Mouse (Mus musculus): Measurements from ENCODE around the gene Ppp1r11. TPM values are rescaled to one million over a fixed set of nuclear protein-coding genes. Genes with fewer than 3 reads are reported as not detected.

Gene Ppp1r11
- polyA plus RNA-seq, 1 experiment = 184 TPM

DNA sequence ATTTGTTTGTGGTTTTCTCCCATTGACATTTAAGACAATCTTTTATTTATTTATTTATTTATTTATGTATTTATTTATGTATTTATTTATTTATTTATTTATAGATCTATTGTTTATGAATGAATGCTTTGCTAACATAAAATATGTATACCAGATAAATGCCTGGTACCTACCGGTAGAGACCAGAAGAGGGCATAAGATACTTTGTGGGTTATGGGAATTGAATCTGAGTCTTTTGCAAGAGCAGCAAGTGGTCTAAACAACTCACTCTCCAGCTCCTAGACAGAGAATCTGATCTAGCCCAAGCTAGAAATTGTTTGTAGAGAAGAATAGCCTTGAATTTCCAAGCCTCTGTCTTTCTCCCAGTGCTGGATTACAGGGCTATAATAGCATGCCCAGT is 50.9 kb downstream of the Ppp1r11 start:
- no peak for TF ChIP-seq POLR2A (IDR thresholded peaks at IDR 0.05; ENCODE audit: extremely low read depth, insufficient read depth, low read length)
- no peak for TF ChIP-seq CTCF (IDR thresholded peaks at IDR 0.05; ENCODE audit: extremely low read depth, insufficient read depth, low read length)
- no peak overlapping the region for H3K27ac ChIP-seq (ENCODE audit: insufficient read depth, low read length)
- no peak overlapping the region for H3K4me3 ChIP-seq (ENCODE audit: insufficient read depth, low read length)
- peaks cover 2% of the 10 kb centered on the region; the same call in 1 of the 2 replicates for H3K4me1 ChIP-seq (ENCODE audit: control insufficient read depth, insufficient read depth, low read length)

DNA sequence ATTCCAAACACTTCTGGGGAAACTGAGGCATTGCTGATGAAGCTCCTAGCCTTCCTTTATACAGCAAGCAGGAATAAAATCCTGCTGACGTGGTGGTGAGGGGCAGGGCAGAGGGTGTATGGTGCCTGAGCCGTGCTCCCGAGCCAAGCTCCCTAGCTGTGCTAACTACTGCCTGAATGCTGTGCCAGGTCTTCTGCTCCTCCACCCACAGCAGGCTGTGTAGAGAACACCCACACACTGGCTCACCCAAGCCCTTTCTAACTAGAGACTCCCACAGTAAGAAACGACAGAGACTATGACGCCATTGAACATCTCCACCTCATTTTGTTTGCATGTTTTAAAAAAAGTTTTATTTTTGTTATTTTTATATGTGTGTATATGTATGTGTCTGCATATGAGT is 51.5 kb downstream of the Ppp1r11 start:
- no peak overlapping the region for H3K4me3 ChIP-seq (ENCODE audit: insufficient read depth, low read length)
- TF ChIP-seq POLR2A (IDR thresholded peaks at IDR 0.05; ENCODE audit: extremely low read depth, insufficient read depth, low read length) (no peak), CTCF (IDR thresholded peaks at IDR 0.05; ENCODE audit: extremely low read depth, insufficient read depth, low read length) (no peak)
- no peak overlapping the region for H3K27ac ChIP-seq (ENCODE audit: insufficient read depth, low read length)
- H3K4me1 ChIP-seq (ENCODE audit: control insufficient read depth, insufficient read depth, low read length) = peaks cover 2% of the 10 kb centered on the region; the same call in 1 of the 2 replicates

DNA sequence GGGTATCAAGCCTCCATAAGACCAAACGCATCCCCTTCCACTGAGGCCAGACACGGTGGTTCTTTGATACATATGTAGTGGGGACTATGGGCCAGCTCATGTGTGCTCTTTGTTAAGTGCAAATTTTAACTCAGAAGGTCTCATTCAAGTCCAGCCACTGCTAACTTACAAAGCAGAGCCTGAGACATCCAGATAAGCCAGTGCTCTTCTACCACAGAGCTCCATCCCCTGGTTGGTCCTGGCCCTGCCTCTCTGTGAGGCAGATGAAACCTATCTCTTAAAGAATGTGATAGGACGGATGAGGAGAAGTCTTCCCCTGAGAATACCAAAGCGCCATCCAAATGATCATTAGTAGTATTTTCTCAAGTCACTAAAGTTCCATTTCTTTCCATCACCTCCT is 52.2 kb downstream of the Ppp1r11 start:
- TF ChIP-seq CTCF (IDR thresholded peaks at IDR 0.05; ENCODE audit: extremely low read depth, insufficient read depth, low read length) (no peak), POLR2A (IDR thresholded peaks at IDR 0.05; ENCODE audit: extremely low read depth, insufficient read depth, low read length) (no peak)
- no peak overlapping the region for H3K4me3 ChIP-seq (ENCODE audit: insufficient read depth, low read length)
- H3K27ac ChIP-seq (ENCODE audit: insufficient read depth, low read length) = no peak overlapping the region
- peaks cover 2% of the 10 kb centered on the region; the same call in 1 of the 2 replicates for H3K4me1 ChIP-seq (ENCODE audit: control insufficient read depth, insufficient read depth, low read length)

Other genes starting within 250 kb of the Ppp1r11 start
- not detected in 2 replicates for gene H2-M10.5, start 178.8 kb downstream of the Ppp1r11 start, polyA plus RNA-seq (2012; rRNA removed)
- not detected in 2 replicates for gene H2-M10.6, start 139.6 kb downstream of the Ppp1r11 start, polyA plus RNA-seq (2012; rRNA removed)
- 18.6 and 19.2 TPM in 2 replicates for gene Trim26, start 114.6 kb downstream of the Ppp1r11 start, polyA plus RNA-seq (2012; rRNA removed)
- gene Trim15, start 84.5 kb downstream of the Ppp1r11 start, polyA plus RNA-seq (2012; rRNA removed) = not detected in 2 replicates
- not detected in 2 replicates for gene Trim10, start 82.2 kb downstream of the Ppp1r11 start, polyA plus RNA-seq (2012; rRNA removed)
- 0.19 and 0.29 TPM in 2 replicates for gene Trim40, start 61.6 kb downstream of the Ppp1r11 start, polyA plus RNA-seq (2012; rRNA removed)
- gene Trim31, start 53.6 kb downstream of the Ppp1r11 start, polyA plus RNA-seq (2012; rRNA removed) = not detected in 2 replicates
- gene Rnf39, start 8.8 kb downstream of the Ppp1r11 start, polyA plus RNA-seq (2012; rRNA removed) = 13.6 and 13.8 TPM in 2 replicates
- 36.9 and 37.2 TPM in 2 replicates for gene Znrd1, start 6.8 kb upstream of the Ppp1r11 start, polyA plus RNA-seq (2012; rRNA removed)
- 5.4 and 7.1 TPM in 2 replicates for gene Znrd1as, start 6.9 kb upstream of the Ppp1r11 start, polyA plus RNA-seq (2012; rRNA removed)
- gene 2410137M14Rik, start 29.5 kb upstream of the Ppp1r11 start, polyA plus RNA-seq (2012; rRNA removed) = 0.85 and 1.0 TPM in 2 replicates
- 3.5 and 4.1 TPM in 2 replicates for gene H2-M5, start 37.8 kb upstream of the Ppp1r11 start, polyA plus RNA-seq (2012; rRNA removed)
- gene Zfp57, start 49.4 kb upstream of the Ppp1r11 start, polyA plus RNA-seq (2012; rRNA removed) = 25.2 and 29.3 TPM in 2 replicates
- gene Mog, start 71.7 kb upstream of the Ppp1r11 start, polyA plus RNA-seq (2012; rRNA removed) = 99.6 and 128 TPM in 2 replicates
- 481 and 483 TPM in 2 replicates for gene Gabbr1, start 94.2 kb upstream of the Ppp1r11 start, polyA plus RNA-seq (2012; rRNA removed)
- gene Olfr90, start 136.8 kb upstream of the Ppp1r11 start, polyA plus RNA-seq (2012; rRNA removed) = not detected in 2 replicates
- gene Olfr91, start 146.5 kb upstream of the Ppp1r11 start, polyA plus RNA-seq (2012; rRNA removed) = not detected in 2 replicates
- gene Olfr92, start 168.3 kb upstream of the Ppp1r11 start, polyA plus RNA-seq (2012; rRNA removed) = not detected in 2 replicates
- gene Olfr93, start 209.8 kb upstream of the Ppp1r11 start, polyA plus RNA-seq (2012; rRNA removed) = not detected in 2 replicates
- not detected in 2 replicates for gene Ubd, start 242.2 kb upstream of the Ppp1r11 start, polyA plus RNA-seq (2012; rRNA removed)
- gene Olfr94, start 249.3 kb upstream of the Ppp1r11 start, polyA plus RNA-seq (2012; rRNA removed) = not detected in 2 replicates

Data from cortical plate, adult 2 months (tissue).